Mouse (Mus musculus): ENCODE results near the gene Klra7.
"Not testable (repeated sequence)": the region's sequence is repeated elsewhere in the genome, so short reads cannot be mapped to it uniquely, and the experiment has no call there.

Gene Klra7

GRCm38 (mm10) chr6:130233222-130233621 lies at the start of gene Klra7:
TSS of gene Klra7 (minus strand) at chr6:130233322.
- no peak for DNase-seq (ENCODE audit: extremely low spot score)

DNA sequence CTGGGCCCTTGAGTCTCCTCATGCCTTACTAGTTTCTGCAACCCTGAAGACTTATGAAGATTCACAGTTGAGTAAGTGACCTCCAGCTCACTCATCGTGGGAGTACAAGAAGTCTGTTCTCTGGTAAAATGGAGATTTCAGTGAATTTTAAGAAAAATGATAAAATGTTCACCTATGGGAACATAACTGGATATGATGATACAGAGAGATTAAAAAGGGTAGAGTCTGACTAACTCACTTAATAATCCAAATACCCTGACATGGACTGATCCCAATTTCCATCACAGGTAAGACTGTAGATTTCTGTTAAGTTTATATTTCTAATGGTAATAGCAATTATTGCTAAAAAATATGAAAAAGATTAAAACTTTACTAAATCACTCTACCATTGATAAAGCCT lies 48.7 kb upstream of the Klra7 start, which contains the start of gene Klra10:
Gene Klra10 (minus strand): TSS at position 101 of the 400 bp plus-strand sequence.
- not testable (repeated sequence) for DNase-seq (ENCODE audit: extremely low spot score)

- no peak for DNase-seq (ENCODE audit: extremely low spot score)
These were observed 22.2 kb upstream of the Klra7 start for GRCm38 (mm10) chr6:130255326-130255725.

DNA sequence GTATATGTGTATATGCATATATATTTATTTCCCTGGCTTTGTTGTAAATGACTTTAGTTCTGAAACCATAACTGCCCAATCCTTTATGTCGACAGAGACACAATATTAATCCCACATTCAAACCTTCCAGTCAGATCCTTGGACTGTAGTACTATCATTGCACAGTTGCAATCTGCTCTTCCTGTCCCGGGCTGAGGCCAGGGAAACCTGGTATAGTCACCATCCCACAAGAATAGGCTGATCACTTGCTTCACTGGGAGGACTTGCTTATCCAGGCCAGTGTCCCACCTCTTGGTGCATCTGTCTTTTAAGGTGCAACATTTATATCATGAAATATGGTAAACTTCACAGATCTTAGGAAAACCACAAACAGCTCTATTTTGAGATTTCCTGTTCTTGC lies 4.4 kb upstream of the Klra7 start:
- no peak for DNase-seq (ENCODE audit: extremely low spot score)

- no peak for DNase-seq (ENCODE audit: extremely low spot score)
These were observed 3.5 kb upstream of the Klra7 start for GRCm38 (mm10) chr6:130236635-130237034.

GRCm38 (mm10) chr6:130197453-130197852 lies 35.7 kb downstream of the Klra7 start:
- not testable (repeated sequence) for DNase-seq (ENCODE audit: extremely low spot score)

DNA sequence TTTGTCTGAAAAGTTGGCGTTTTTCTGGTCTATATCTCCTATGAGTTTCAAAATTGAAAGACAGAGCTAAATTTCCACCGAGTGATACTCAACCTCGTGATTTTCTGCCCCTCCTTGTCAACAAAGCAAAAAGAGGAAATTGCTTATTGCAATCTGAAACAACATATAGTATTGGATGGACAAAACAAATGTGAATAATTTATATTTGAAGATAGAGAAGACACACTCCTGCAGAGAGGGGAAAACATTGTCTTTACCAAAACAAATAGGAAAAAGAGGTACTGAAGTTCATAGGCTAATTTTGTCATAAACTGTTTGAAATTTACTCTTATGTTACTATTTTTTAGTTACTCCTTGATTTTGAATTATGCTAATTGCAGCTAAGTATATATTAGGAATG lies 40.1 kb downstream of the Klra7 start, which contains the start of gene Klra9:
Gene Klra9 (minus strand): TSS at position 101 of the 400 bp plus-strand sequence.
- DNase-seq (ENCODE audit: extremely low spot score) = not testable (repeated sequence)

Data from embryo, embryonic 9.5 days (tissue).